Mouse (Mus musculus): ENCODE results near the gene Slc9a3r2.
"Not testable (repeated sequence)": the region's sequence is repeated elsewhere in the genome, so short reads cannot be mapped to it uniquely, and the experiment has no call there.

Slc9a3r2 gene

DNA sequence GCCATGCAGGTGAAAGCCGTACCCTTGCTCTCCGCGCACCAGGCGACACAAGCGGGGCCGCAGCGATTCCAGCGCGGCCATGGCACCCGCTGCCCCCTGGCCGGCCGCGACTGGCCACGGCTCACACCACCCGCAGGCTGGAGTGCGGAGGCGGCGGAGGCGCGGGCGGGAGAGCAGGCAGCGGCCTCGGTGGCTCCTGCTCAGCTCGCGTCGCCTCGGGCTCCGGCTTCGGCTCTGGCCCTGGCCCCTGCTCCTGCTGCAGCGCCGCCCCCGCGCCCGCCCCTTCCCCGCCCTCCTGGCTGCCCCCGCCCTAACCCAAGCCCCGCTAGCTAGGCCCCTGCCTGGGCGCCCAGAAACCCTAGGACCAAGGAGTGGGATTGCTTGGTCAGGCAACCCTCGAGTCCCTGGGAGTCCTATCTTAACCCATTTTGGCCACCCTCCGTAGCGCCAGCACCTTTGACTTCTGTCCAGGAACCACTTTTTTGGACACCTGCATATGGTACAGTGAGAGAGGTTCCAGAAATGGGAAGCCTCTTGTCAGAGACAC, at the start of gene Slc9a3r2:
Gene Slc9a3r2 (minus strand): TSS at position 258 of the 547 bp plus-strand sequence.
- in situ Hi-C loops (cut with MboI, MseI) = no loop called here

DNA sequence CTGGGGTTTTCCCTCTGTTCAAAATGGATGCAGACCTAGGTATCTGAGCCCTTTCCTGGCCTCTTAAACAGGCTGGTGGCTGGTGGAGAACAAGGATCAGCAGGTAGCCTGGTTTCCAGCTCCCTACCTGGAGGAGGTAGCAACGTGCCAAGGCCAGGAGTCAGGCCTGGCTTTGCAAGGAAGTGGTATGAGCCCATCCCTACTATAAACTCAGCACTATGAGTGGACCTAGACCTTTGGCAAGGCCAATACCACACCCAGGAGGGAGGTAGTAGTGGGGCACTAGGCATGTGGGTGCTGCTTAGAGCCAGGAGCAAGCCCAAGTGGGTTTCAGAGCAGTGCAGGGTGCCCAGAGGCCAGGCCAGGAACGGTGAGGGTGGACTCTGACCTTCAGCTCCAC, 49.3 kb upstream of the Slc9a3r2 start:
- in situ Hi-C loops (cut with MboI, MseI) = no loop called here

DNA sequence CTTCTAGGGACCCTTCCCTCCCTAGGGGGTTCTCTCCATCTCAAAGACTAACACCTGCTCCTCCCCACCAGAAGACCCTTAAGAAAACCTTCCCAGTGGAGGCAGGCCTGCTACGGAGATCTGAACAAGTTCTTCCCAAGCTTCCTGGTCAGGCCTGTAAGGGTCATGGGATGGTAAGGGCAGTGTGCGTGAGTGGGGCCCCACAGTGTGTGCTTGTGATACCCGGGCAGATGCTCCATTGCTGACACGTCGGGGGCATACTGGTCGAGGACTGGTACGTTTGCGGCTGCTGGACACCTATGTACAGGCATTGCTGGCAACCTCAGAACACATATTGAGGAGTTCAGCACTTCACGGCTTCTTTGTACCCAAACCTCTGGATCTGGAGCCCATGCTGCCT, 48.6 kb upstream of the Slc9a3r2 start:
- in situ Hi-C loops (cut with MboI, MseI) = no loop called here

DNA sequence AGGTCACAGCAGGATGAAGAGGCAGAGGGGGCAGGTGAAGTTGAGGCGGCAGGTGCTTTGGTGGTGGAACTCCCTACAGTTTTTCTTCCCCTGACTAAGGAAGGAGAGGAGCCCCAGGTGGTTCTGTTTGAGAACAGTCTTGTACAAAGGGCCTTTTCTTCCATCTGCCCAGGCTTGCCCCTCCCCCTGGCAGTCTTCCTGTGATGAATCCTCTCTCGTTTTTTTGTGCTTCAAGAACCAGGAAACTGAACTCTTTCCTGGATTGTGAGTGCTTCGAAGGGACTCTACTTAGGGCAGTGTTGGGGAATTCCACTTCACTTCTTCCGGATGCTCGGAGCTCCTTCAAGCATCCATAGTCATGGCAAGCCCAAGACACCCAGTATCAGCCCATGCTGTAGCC, 47.9 kb upstream of the Slc9a3r2 start:
- in situ Hi-C loops (cut with MboI, MseI) = no loop called here

DNA sequence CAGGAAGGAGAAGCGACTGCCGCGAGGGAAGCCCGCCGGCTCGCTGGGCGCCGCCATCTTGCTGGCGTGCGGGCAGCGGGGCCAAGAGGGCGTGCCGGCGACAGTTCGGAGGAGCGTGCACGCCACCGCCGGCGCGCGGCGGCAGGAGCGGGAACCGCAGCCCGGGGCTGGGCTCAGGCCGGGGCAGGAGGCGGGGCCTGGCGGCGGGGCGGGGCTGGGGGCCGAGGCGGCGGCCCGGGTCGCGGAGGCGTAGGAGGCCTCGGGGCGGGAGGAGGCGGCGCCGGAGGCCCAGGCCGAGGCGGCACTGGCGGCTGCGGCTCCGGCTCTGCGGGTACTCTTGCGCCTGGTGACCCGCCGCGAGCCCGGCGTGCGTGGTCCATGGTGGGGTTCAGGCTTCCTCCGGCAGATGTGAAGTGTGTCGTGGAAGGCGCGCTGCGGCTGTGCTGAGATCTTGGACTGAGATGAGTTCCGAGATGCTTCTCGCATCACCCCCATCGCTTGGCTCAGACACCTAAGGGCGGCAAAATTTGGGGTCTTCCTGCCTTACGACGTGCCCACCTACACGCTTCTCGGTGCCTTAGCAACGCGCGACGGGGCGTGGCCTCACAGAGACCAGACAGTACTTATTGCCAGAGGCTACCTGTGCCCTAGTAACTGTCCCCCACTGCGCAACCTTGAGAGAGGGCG, 46.0 kb upstream of the Slc9a3r2 start, which contains the start of the genes Gfer and Noxo1:
Gene Gfer (minus strand): TSS at position 146 of the 687 bp plus-strand sequence.
Gene Noxo1 (plus strand): TSS at position 224 of the 687 bp plus-strand sequence.
- in situ Hi-C loops (cut with MboI, MseI) = no loop called here

DNA sequence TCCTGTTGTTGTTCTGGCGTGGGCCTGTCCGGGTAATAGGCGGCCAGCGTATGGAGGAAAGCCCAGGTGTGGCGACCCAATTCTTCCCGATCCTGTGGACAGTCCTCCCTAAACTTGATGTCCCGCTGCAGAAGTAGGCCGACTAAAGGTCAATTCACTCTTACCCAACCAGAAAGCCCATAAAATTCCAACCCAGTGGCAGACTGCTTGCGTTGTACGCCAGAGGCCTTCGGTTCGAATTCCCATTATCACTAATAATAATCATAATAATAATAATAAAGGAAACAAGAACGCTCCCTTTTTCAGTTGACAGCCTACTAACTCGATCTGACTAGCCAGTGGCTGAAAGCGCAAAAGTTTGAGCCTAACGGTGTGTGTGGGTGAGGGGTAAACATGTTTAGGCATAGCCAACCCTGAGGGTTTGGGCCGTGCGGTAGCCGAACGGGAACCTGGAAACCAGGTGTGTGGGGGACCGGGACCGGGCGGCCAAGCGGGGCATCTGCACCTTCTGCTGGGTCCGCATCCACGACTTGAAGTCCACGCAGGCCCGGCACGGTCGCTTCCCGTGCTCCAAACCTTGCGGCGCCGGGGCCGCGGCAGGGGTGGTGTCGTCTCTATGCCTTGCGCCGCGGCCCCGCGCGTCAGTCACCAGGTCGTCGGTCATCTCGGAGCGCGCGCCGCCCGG, 45.3 kb upstream of the Slc9a3r2 start:
- in situ Hi-C loops (cut with MboI, MseI) = no loop called here

DNA sequence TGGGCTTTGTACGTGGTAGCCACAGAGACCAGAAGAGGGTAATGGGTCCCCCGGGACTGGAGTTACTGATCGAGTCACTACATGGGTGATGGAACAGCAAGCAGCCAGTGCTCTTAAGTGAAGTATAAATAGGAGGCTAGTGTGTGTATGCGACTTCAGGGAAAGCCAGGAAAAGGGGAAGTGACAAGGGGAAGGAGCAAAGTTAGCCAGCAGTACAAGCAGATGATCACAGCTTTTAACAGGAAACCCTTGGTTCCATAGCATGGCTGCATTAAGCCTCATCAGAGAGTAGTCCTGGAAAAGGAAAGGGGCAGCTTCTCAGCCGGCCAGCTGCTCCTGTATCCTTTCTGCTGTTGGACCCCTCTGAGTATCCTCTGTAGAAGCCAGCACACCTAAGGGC, 42.3 kb upstream of the Slc9a3r2 start:
- in situ Hi-C loops (cut with MboI, MseI) = no loop called here

DNA sequence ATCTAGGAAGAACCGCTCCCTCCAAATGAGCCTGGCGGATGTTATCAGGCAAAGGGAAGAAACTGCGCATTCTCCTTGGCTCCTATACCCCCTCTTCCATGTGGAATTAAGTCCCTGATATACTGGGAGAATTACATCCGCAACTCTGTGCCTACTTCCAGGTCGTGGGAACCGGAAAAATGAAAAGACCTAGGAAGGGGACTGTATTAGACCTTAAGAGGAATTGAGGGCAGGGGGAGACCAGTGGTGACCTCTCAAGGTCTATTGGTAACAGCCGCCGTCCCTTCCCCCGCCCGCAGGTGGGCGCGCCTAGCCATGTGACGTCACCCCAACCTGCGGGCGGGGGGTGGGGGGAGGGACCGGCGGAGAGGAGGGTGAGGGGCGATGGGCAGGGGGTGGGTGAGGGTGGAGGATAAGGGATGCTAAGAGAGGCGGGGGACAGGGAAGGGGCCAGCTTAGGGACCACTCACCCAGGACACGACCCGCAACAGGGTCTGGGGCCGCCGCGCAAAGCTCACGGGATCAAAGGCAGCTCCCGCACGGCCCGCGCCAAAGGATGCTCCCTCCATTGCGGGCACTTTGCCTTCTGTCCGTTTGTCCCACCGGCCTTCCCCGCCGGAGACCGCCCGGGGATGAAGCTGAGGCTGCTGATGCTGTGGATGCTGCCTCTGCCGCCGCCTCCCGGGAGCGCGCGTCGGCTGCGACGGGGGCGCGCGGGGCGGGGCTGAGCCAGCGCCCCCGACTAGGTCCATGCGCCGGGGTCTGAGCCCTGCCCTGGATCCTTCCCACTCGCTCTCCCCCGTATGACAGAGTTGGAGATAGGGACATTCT, 39.3 kb upstream of the Slc9a3r2 start, which contains the start of gene Syngr3:
Gene Syngr3 (minus strand): TSS at position 705 of the 831 bp plus-strand sequence.
- in situ Hi-C loops (cut with MboI, MseI) = no loop called here

DNA sequence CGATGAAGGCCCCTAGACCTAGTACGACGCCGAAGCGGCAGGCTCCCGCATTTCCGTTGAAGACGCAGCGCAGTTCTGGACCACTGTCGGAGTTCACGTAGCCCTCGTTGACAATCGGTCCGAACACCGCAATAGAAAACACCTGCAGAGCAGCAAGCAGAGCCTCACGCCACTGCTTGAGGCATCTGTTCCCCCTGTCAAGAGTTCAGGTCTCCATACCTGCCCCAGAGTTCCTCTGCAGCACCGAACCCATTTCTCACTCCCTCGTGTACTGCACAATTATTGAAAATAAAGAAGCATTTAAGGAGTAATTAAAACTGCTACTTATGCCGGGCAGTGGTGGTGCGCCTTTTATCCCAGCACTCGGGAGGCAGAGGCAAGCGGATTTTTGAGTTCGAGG, 37.5 kb upstream of the Slc9a3r2 start:
- in situ Hi-C loops (cut with MboI, MseI) = no loop called here

DNA sequence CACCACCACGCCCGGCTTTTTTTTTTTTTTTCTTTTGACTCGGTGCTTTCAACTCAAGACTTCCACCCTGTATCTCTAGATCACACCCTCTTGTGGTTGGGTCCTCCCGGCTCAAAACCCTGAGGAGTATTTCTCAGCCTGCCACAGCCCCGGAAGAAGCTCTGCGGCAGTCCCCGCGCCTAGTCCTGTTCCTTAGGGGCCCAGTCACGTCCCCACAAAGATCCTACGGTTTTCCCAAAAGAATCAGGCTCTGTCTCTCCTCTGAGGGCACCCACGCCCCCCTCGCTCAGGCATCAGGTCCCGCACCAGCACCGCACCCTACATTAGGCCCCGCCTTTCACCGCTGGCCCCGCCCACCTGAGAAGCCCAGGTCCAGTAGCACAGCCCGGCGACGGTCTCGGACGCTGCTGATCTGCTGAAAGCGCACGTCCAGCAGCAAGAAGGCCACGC, 37.0 kb upstream of the Slc9a3r2 start:
- in situ Hi-C loops (cut with MboI, MseI) = no loop called here

DNA sequence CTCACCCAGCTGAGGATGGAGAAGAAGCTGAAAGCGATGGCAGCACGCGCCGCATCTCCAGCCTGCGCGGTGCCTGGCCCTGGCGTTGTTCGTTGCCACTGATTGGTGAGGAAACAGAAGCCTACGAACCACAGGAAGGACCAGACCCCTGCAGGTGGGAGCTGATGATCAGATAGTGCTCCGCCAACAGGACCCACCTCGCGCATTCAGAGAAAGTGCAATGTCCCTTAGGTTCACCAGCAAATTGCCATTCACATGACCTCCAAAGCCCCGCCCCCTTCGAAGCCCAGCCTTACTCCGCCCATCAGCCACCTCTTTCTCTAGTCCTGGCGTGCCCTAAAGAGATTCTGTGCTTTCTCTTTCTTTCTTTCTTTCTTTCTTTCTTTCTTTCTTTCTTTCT, 36.4 kb upstream of the Slc9a3r2 start:
- in situ Hi-C loops (cut with MboI, MseI) = no loop called here

DNA sequence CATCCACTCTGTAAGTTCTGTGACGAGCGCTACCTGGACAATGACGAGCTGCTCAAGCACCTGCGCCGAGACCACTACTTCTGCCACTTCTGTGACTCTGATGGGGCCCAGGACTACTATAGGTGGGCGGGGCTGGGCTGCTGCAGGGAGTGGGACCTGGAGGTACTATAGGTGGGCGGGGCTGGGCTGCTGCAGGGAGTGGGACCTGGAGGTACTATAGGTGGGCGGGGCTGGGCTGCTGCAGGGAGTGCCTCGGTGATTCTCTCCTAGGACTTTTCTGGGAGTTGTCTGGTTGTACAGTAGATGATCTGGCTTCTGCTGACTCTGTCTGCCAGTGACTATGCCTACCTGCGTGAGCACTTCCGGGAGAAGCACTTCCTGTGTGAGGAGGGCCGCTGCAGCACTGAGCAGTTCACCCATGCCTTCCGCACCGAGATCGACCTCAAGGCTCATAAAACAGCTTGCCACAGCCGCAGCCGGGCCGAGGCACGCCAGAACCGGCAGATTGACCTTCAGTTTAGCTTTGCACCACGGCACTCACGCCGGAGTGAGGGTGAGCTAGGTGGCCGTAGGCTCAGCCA, 27.5 kb upstream of the Slc9a3r2 start:
- in situ Hi-C loops (cut with MboI, MseI) = no loop called here

DNA sequence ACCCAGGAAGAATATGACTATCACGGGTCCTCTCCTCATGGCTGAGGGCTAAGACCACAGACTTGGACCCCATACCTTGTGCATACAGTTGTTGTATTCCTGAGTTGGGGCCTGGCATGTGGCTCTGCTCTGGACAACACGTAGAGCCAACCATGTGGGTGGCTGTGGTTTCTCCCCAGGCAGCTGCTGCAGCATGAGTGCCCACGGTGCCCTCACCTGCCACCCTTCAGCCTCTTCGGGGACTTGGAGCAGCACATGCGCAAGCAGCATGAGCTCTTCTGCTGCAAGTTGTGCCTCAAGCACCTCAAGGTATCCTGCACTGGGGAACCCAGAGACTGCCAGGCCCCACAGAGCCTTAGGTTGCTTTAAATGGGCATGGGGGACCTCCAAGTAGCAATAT, 26.8 kb upstream of the Slc9a3r2 start:
- in situ Hi-C loops (cut with MboI, MseI) = no loop called here

DNA sequence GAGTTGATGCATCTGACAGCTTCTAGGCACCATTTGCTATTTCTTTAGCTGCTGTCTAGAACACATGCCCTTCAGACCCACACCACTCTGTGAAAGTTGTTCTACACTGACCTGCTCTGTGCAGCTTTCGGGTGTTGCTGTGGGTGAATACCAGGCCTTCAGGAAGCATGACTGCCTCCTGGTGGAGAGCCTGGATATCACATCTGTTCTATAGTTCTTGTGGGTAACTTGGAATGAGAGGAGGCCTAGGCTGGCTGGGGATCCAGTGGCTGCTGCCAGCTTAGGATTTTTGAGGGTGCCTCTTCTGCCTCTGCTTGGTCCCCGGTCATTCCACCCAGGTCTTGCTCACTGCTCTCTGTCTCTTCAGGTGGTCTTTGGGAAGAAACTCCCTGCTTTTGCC, 26.1 kb upstream of the Slc9a3r2 start:
- in situ Hi-C loops (cut with MboI, MseI) = no loop called here

DNA sequence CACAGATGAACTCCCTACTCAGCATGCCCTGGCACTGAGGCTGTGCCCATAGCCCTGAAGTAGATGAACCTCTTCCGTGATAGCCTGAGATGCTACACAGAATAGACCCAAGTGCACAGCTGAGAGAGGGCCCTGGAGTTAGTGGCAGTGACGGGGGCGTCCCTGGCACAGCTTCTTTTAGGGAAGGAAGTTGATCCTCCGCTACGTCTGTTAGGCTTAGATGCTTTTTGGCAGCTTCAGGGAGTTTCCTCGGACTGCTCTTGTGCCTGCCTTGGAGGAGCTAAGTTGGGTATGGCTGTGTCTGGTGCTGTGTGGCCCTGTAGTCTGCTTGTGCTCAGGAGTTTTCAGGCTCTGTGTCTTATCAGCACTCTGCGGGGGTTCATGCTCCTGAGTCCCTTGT, 24.1 kb upstream of the Slc9a3r2 start:
- in situ Hi-C loops (cut with MboI, MseI) = no loop called here

DNA sequence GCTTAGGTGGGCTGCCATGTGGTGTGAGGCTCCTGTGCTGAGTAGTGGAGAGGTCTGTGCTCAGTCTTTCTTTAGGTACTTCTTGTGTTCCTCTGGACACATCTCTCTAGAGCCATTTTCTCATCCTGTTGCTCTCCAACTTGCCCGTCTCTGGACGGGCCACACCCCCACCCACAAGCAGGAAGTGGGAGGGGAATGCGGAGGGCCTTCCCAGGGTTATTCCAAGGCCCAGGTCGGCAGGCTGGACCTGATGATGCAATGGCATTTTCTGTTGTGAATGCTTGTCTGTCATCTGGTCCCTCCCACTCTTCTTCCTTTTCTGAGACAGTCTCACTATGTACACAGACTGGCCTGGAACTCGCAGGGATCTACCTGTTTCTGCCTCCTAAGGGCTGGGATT, 22.0 kb upstream of the Slc9a3r2 start:
- in situ Hi-C loops (cut with MboI, MseI) = no loop called here

DNA sequence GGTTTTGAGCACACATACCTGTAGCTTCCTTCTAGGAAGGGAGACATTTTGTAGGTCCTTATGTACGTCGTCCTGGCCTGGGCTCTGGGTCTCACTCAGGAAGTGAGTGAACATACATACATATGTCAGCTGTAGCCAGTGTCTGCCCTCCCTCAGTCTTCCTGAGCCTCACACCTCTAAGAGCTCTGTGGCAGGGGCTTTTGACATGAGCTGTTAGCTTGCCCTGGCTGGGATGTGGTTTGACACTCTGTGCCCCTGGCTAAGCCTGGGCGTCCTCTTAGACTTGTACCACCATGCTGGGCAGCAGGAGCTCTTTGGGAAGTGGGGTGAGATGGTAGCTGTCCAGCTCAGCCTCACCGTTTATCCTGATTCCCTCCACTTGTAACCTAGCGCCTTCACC, 21.2 kb upstream of the Slc9a3r2 start:
- in situ Hi-C loops (cut with MboI, MseI) = no loop called here

DNA sequence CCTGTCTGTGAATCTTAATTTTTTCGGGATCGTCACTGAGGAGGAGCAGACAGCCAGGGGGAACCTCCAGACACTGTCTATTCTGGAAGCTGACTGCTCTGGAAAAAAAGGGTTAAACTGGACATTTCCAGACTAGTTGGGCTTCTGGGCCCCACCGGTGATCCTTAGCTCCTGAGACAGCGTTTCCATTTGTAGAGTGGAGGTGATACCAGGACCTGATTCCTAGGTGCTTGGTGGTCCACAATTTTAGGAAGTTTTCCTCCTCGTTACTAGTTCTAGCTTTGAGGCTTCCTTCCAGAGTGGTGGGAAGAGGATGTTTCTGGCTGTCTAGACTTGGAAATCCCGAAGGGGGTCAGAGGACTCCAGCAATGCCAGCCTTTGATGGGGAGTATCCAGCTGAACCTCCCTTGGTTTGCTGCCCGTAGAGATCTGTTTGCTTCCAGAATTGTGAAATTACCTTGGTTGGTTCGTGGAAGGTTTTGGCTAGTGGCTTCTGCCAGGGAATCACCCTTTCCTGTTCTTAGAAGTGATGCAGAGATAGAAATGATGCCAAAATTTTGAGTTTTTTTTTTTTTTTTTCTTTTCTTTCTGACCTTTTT, 20.2 kb upstream of the Slc9a3r2 start:
- in situ Hi-C loops (cut with MboI, MseI) = no loop called here

DNA sequence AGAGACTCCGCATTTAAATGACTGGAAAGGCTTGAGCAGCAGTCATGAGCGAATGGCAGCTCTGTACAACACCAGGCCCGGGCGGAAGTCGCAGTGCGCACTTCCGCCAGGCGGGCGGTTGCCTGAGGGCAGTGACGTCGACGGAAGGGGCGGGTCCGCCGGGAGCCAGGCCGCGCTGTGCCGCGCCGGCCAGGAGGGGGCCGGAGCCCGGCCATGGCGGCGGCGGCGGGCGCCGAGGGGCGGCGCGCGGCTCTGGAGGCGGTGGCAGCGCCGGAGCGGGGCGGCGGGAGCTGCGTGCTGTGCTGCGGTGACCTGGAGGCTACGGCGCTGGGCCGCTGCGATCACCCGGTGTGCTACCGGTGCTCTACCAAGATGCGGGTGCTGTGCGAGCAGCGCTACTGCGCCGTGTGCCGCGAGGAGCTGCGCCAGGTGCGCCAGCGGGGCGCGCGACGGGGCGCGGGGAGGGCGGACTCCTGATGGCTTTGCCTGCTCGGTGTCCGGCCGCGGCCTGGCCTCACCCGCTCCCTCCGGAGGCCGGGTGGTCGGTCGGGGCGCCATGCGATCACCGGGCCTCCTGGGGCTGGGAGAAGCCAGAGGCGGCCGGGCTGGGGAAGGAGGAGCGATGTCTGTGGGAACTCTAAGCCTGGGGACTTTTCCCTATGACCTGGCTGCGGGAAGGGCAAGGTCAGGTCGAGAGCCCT, 19.6 kb upstream of the Slc9a3r2 start, which contains the start of gene Zfp598:
Gene Zfp598 (plus strand): TSS at position 143 of the 701 bp plus-strand sequence.
- in situ Hi-C loops (cut with MboI, MseI) = no loop called here

DNA sequence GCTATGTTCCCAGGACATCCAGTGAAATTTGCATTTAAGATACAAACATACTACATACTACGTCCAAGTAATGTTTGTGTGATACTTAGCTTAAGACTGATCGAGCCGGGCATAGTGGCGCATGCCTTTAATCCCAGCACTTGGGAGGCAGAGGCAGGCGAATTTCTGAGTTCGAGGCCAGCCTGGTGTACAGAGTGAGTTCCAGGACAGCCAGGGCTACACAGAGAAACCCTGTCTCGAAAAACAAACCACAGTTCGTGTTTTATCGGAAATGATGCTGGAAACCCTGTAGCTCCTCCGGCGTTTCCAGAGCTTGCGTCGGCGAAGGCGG, 19.1 kb upstream of the Slc9a3r2 start:
- in situ Hi-C loops (cut with MboI, MseI) = not testable (repeated sequence)

DNA sequence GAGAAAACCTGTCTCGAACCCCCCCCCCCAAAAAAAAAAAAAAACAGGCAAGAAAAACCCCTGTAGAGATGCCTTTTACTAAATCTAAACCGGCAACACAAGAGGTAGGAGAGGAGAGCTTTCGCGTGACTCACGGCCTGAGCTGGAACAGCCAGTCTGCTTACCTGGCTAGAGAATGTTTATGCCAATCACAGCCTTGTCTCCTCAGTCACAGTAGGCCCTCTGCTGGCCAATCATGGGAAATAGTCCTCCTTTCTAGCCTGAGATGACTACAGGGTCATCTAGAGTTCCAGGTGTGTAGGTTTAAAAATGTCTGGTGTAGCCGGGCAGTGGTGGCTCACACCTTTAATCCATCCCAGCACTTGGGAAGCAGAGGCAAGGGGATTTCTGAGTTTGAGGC, 17.3 kb upstream of the Slc9a3r2 start:
- in situ Hi-C loops (cut with MboI, MseI) = no loop called here

Measured in T-helper 2 cell (primary cell).